Mouse (Mus musculus) kidney, postnatal 0 days (tissue): ENCODE data around the gene Exosc6. TPM values are rescaled to one million over a fixed set of nuclear protein-coding genes. Genes with fewer than 3 reads are reported as not detected.
A peak's percentile ranks its signal among the peaks of the same experiment; 100 is the strongest.

Experiments used
- ATAC-seq: fragments of 200-750 bp; cut with Nextera tagmentation; replicated peaks from 2 replicates; pipeline ENCODE4 v1.8.0; 2017; ENCODE audit warnings: low read depth, moderate number of reproducible peaks, moderate TSS enrichment, moderate library complexity; ENCODE audit not compliant: low FRiP score
- DNase-seq: peaks from one replicate; pipeline ENCODE4 v3.0.0-alpha.2; 2016; ENCODE audit warnings: low spot score
- H3K27ac ChIP-seq: fragments of 300-500 bp; sonication (generic); 2 replicates; pipeline ENCODE4 v1.5.1; 2014; ENCODE audit warnings: mild to moderate bottlenecking
- H3K27me3 ChIP-seq: fragments of 300-500 bp; sonication (generic); 2 replicates; pipeline ENCODE4 v1.6.1; 2014; ENCODE audit warnings: low read length, mixed read lengths; ENCODE audit not compliant: insufficient read depth
- H3K36me3 ChIP-seq: fragments of 300-500 bp; sonication (generic); 2 replicates; pipeline ENCODE4 v1.6.1; 2014; ENCODE audit warnings: low read length, mixed read lengths; ENCODE audit not compliant: insufficient read depth
- H3K4me1 ChIP-seq: fragments of 300-500 bp; sonication (generic); replicated peaks from 2 replicates; pipeline ENCODE4 v1.6.1; 2014; ENCODE audit warnings: antibody characterized with exemption, low read length, mixed read lengths; ENCODE audit not compliant: insufficient read depth
- H3K4me2 ChIP-seq: fragments of 300-500 bp; sonication (generic); 2 replicates; pipeline ENCODE4 v1.6.1; 2014; ENCODE audit warnings: mild to moderate bottlenecking, low read length, moderate library complexity, mixed read lengths
- H3K4me3 ChIP-seq: fragments of 300-500 bp; sonication (generic); replicated peaks from 2 replicates; pipeline ENCODE4 v1.5.1; 2014; ENCODE audit warnings: low read depth, low read length
- H3K9ac ChIP-seq: fragments of 300-500 bp; sonication (generic); 2 replicates; pipeline ENCODE4 v1.6.1; 2014; ENCODE audit warnings: low read depth, low read length
- H3K9me3 ChIP-seq: fragments of 300-500 bp; sonication (generic); replicated peaks from 2 replicates; pipeline ENCODE4 v1.6.1; 2016; ENCODE audit warnings: low read length, inconsistent platforms, mixed read lengths
- CTCF ChIP-seq: IDR thresholded peaks from 2 replicates; pipeline ENCODE4 v1.5.1; 2016; ENCODE audit warnings: antibody characterized with exemption, low read depth, mild to moderate bottlenecking, moderate library complexity
- WGBS: fragments of 180-500 bp; shearing (Covaris S2); extraction: QIAGEN DNeasy Blood & Tissue Kit; methylation state at CpG from one replicate; pipeline ENCODE4 v1.1.7; 2014; 5-methylcytosine and 5-hydroxymethylcytosine counted together
- polyA plus RNA-seq: library from polyadenylated mRNA; unstranded; fragments of >200 nt; fragmentation: Nextera tagmentation; extraction: Ambion mirVana; gene quantifications from 2 replicates; pipeline ENCODE4 v1.2.1, GENCODE M21; 2015

The Exosc6 gene
- polyA plus RNA-seq, 1 experiment from 2014 or later: 37.6 TPM

GRCm38 (mm10) chr8:111044003-111044734 is 12.0 kb upstream of the Exosc6 start:
- no peak overlapping the region for H3K9ac ChIP-seq
- H3K36me3 ChIP-seq: peaks cover 87% of the 10 kb centered on the region
- no peaks in the 10 kb centered on the region for H3K27me3 ChIP-seq
- H3K4me3 ChIP-seq: no peak overlapping the region
- no peaks in the 10 kb centered on the region for H3K9me3 ChIP-seq
- no peaks in the 10 kb centered on the region for H3K4me1 ChIP-seq
- H3K27ac ChIP-seq: no peak overlapping the region
- H3K4me2 ChIP-seq: no peak overlapping the region
- TF ChIP-seq CTCF: peak; percentile 41
- DNase-seq: no peak
- no peak for ATAC-seq
- 55% methylated on average over 2 of the region's 2 CpGs for WGBS

GRCm38 (mm10) chr8:111048694-111049093 is 7.4 kb upstream of the Exosc6 start:
- H3K4me1 ChIP-seq: no peaks in the 10 kb centered on the region
- H3K27me3 ChIP-seq: no peaks in the 10 kb centered on the region
- no peak for TF ChIP-seq CTCF
- peaks cover 89% of the 10 kb centered on the region for H3K36me3 ChIP-seq
- no peak overlapping the region for H3K9ac ChIP-seq
- 90% methylated on average over 2 of the region's 2 CpGs for WGBS
- H3K27ac ChIP-seq: no peak overlapping the region
- DNase-seq: no peak
- H3K4me2 ChIP-seq: no peak overlapping the region
- H3K4me3 ChIP-seq: no peak overlapping the region
- H3K9me3 ChIP-seq: no peaks in the 10 kb centered on the region
- no peak for ATAC-seq

GRCm38 (mm10) chr8:111049106-111049505 is 7.0 kb upstream of the Exosc6 start:
- no peak overlapping the region for H3K27ac ChIP-seq
- no peaks in the 10 kb centered on the region for H3K27me3 ChIP-seq
- 96% methylated on average over 7 of the region's 7 CpGs for WGBS
- H3K36me3 ChIP-seq: peaks cover 90% of the 10 kb centered on the region
- DNase-seq (no peak), ATAC-seq (no peak)
- no peak overlapping the region for H3K4me3 ChIP-seq
- no peak overlapping the region for H3K4me2 ChIP-seq
- no peaks in the 10 kb centered on the region for H3K4me1 ChIP-seq
- H3K9ac ChIP-seq: no peak overlapping the region
- H3K9me3 ChIP-seq: no peaks in the 10 kb centered on the region
- TF ChIP-seq CTCF: no peak

- no peak overlapping the region for H3K4me2 ChIP-seq
- no peak; the same call in 1 of the 2 replicates for TF ChIP-seq CTCF
- no peak for ATAC-seq
Measured at GRCm38 (mm10) chr8:111053827-111054518, 2.2 kb upstream of the Exosc6 start.

GRCm38 (mm10) chr8:111055031-111055634 is 1.0 kb upstream of the Exosc6 start:
- no peaks in the 10 kb centered on the region for H3K27me3 ChIP-seq
- TF ChIP-seq CTCF: no peak

More at GRCm38 (mm10) chr8:111053827-111054518, 2.2 kb upstream of the Exosc6 start:
- no peak overlapping the region for H3K4me3 ChIP-seq
- H3K36me3 ChIP-seq: peaks cover 61% of the 10 kb centered on the region
- 95% methylated on average over 12 of the region's 12 CpGs for WGBS
- H3K27me3 ChIP-seq: no peaks in the 10 kb centered on the region
- no peaks in the 10 kb centered on the region for H3K9me3 ChIP-seq
- peaks cover 3% of the 10 kb centered on the region; the same call in 1 of the 2 replicates for H3K4me1 ChIP-seq
- no peak overlapping the region for H3K27ac ChIP-seq
- no peak for DNase-seq
- H3K9ac ChIP-seq: no peak overlapping the region

GRCm38 (mm10) chr8:111055661-111056060 is 478 bp upstream of the Exosc6 start:
- TF ChIP-seq CTCF: no peak
- no peaks in the 10 kb centered on the region for H3K9me3 ChIP-seq
- 0 out of 2 replicates have a peak, but pooled peaks have one; percentile 19 for ATAC-seq
- no peak overlapping the region for H3K27ac ChIP-seq
- H3K4me3 ChIP-seq: no peak overlapping the region
- no peak for DNase-seq
- H3K9ac ChIP-seq: no peak overlapping the region
- no peaks in the 10 kb centered on the region for H3K27me3 ChIP-seq
- WGBS: 61% methylated on average over 2 of the region's 2 CpGs
- no peak overlapping the region for H3K4me2 ChIP-seq
- peaks cover 45% of the 10 kb centered on the region for H3K36me3 ChIP-seq
- H3K4me1 ChIP-seq: peaks cover 3% of the 10 kb centered on the region; the same call in 1 of the 2 replicates

More at GRCm38 (mm10) chr8:111055031-111055634, 1.0 kb upstream of the Exosc6 start:
- H3K27ac ChIP-seq: no peak overlapping the region
- H3K9me3 ChIP-seq: no peaks in the 10 kb centered on the region
- H3K36me3 ChIP-seq: peaks cover 50% of the 10 kb centered on the region
- no peak overlapping the region for H3K4me3 ChIP-seq
- no peak for ATAC-seq
- WGBS: 90% methylated on average over 17 of the region's 17 CpGs
- no peak overlapping the region for H3K4me2 ChIP-seq
- no peak overlapping the region for H3K9ac ChIP-seq
- H3K4me1 ChIP-seq: peaks cover 3% of the 10 kb centered on the region; the same call in 1 of the 2 replicates
- DNase-seq: no peak
